Mouse (Mus musculus): Measurements from ENCODE around the gene Lmx1b.

Lmx1b gene

DNA sequence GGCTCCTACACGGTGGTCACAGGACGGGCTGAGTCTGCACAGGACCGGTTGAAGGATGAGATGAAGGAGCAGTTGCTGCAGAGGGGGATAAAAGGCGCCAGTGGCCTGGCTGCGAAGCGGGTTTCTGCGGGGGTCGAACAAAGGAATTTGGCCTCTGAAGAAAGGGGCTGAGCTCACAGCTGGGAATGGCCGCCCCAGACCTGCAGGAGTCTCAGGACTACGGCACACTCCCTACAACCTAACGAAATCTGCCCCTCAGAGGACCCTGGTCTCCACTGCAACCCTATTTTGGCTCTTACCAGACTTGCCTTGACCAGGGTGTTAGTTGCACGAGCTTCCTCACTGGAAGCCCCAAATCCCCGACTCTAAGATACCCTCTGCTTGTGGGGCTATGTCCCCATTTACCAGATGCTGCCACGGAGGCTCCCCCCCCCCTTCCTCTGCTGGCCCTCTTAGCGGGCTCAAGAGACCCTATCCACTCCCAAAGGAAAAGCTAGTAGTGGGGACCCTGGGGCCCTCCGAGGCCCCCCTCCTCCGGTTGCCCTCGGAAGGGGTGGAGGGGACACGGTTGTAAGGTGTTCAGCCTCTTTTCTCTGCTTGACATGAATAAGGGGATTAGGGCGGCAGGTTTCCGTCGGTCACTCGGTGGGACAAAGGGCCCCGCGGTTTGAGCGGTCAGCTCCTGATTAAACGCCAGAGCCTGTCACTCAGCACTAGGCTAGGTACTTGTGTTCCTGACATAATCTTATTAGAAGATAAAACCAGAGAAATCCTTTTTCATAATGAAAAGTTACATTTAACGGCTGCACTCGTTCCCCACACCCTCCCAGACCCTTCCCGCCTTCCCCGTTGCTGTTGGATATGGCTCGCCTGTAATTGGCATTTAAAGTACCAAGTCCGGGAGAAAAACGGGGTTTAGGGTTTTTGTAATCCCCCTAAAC is 10.0 kb downstream of the Lmx1b start:
- no peak for DNase-seq

- DNase-seq: no peak
Observed at GRCm38 (mm10) chr2:33629641-33630040, 10.7 kb downstream of the Lmx1b start.

DNA sequence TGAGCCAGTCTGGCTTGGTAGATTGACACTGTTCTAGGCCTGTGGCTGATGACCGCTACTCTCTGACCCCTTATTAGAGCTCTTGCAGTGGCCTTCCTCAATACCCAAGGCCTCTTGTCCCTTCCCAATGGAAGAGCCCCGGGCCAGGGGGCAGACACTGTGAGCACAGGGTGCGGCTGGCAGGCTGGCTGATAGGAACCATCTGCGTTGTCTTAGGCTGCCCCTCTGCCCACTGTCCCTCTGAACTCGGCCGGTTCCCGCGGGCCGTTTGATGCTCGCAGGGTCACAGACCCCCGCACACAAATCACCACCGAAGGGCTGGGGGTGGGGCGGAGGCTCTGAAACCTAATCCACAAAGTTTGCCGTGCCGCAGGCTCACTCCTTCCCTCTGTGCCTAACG is 11.5 kb downstream of the Lmx1b start:
- DNase-seq: no peak

DNA sequence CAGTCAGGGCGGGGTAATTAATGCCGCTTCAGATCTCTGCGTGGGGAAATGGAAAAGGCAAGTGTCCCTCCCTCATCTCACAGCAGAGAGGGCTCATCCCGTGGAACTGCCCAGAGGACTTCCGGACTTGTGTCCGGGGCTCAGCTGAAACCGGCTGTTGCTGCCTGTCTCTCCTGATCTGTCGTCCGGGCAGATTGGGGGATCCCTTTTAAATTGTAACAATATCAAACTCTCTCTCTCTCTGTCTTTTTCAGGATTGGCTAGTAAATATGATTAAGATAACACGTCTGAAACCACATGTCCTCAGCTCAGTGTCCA is 13.3 kb downstream of the Lmx1b start:
- no peak for DNase-seq

- DNase-seq: no peak
Observed at GRCm38 (mm10) chr2:33626262-33627057, 13.9 kb downstream of the Lmx1b start.

GRCm38 (mm10) chr2:33617670-33618069 is 22.6 kb downstream of the Lmx1b start:
- DNase-seq: no peak

GRCm38 (mm10) chr2:33616411-33616843 is 23.9 kb downstream of the Lmx1b start:
- DNase-seq: peak; percentile 35

GRCm38 (mm10) chr2:33615843-33616344 is 24.4 kb downstream of the Lmx1b start:
- peak; percentile 21 for DNase-seq

DNA sequence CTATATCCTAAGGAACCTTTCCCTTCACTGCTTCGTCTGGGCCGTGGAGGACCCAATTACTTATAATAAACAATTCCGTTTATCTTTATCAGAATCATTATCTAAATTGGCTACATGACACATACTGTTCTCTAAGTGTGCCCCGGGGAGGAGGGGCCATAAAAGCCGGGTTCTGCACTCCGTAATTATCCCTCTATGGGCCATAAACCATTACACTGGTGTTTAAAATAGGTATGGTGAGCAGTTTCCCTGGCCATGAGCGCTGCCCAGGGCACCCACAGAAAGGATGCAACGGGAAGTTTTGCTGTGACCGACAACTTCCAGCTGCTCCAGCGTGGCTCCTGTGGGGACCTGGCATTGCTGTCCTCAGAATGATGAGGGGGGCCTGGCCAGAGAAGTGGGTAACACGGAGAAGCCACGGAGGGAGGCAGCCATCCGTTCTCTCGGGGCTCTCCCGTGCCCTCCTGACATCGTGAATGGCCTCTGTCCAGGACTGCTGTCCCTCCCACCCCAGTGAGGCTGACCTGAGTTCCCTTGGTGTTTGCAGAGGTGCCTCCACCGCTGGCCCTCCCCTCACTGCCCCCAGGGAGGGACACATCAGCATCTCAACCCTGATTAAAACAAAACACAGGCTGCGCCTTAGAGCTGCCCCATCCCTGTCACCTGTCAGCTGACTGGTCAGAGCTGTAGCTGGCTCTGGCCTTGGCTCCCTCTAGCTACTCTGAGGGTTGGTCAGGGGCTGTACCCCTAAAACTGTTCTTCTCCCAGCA is 34.6 kb downstream of the Lmx1b start:
- DNase-seq: no peak

DNA sequence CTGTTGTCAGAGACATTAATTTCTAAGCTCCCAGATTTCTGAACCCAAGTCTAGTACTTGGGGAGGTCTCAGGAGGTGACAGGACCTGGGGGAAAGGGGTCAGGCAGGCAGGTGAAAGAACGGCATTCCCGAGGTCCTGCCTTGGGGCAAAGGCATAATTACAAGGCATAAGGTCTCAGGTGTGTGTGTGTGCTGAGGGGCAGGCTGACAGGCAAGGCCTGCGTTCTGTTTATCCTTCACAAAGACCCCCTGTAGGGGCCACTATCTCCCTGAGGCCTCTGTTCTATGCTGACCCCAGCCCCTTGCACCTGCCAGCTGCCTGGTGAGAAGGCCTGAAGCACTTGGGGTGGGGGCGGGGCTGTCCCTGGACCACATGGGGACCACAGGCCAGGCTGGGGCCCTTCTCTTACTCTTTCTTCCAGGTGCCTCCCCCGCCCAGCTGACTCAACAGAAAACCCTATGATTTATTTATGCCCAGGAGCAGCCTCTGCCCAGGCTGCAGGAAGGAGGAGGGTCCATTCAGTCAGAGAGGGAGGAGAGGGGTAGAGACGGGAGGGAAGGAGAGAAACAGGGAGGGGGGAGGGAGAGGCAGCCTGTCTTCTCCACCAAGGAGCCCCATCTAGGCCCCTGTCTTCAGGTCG is 35.3 kb downstream of the Lmx1b start:
- no peak for DNase-seq

- DNase-seq: no peak
Observed at GRCm38 (mm10) chr2:33600520-33600919, 39.8 kb downstream of the Lmx1b start.

DNA sequence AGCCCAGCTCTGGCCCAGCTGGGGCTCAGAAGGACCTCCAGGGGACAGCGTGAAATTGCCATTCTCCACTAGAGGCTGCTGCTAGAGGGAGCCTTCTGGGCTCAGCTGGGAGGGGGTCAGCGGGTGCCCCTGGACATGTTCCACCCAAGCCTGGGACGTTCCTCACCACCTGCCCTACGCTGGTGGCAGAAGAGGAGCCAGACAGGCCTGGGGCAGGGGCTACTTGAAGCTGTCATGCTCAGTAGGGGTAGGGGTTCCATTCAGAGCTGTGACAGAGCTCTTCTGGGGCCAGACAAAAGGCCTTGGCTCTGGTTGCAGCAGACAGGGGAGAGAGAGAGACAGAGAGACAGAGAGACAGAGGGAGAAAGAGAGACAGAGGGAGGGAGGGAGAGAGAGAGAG is 42.9 kb downstream of the Lmx1b start:
- DNase-seq: no peak

DNA sequence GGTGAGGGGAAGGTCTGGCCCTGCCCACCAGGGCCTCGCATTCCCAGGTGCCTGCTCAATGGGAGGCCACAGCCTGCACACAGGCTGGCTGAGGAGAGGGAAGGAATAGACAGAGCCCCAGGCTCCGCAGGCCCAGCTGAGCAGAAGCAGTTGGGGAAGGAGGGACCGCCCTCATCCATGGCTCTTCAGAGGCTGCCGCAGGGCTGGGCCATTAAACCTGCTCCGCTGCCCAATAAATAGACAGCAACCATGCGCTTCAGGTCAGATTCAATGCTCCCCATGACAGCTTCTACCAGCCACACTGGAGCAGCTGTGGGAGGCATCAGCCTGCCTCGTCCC is 45.3 kb downstream of the Lmx1b start:
- no peak for DNase-seq

GRCm38 (mm10) chr2:33594181-33595084 is 45.9 kb downstream of the Lmx1b start:
- no peak for DNase-seq

DNA sequence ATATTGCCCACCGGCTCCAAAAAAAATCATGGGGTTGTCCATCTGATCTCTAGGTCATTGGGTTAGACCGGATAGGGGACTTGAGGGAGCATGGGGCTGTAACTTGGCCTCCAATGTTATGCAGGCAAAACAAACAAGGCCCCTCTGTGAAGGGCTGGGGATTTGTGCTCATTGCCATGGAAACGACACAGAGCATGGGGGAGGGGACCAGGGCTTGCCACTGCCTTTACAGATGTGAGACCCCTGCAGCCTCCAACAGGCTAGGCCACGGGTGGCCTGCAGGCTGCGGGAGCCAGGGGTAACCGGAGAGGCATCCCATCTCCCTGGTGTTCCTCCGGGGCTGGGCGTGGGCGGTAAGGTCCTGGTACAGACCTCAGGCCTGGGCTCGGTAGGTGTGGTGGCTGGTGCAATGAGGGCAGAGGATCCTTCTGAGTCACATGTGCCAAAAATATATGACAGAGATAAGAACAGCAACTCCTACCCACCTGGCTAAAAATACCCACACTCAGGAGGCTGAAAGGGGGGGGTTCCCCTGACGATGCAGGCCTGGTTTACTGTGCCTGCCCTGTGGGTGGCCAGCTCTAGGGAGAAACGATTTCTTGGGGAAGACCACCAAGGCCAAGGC is 47.3 kb downstream of the Lmx1b start:
- DNase-seq: no peak

DNA sequence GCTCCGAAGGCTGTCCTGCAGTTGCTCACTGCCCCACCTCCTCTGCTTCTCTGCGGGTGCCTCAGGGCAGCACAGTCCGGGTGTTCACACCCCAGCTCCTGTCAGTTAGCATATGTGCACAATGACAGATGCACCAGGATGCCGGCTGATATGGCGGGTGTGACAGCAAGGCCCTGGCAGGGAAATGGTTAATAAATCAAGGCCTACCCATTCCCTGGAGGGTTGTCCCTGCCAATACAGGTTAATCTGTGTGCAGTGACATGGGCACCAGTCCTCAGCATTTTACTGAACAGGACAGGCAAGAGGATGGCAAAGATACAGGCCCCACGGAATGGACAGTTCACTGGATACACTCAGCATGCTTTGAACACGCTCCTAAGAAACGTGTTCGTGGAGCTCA is 51.0 kb downstream of the Lmx1b start:
- no peak for DNase-seq

- DNase-seq: no peak
Observed at GRCm38 (mm10) chr2:33584937-33585910, 55.1 kb downstream of the Lmx1b start.

GRCm38 (mm10) chr2:33583761-33584160 is 56.5 kb downstream of the Lmx1b start:
- DNase-seq: no peak

GRCm38 (mm10) chr2:33583317-33583716 is 57.0 kb downstream of the Lmx1b start:
- no peak for DNase-seq

All from cerebellum, adult 11-12 months (tissue).